Mouse (Mus musculus): ENCODE data around the gene Kcnk18.

GRCm38 (mm10) chr19:59216891-59217290 lies 2.1 kb upstream of the Kcnk18 start:
- TF ChIP-seq CEBPB (IDR thresholded peaks at IDR 0.05; ENCODE audit: low read depth), result no peak
- no peak for TF ChIP-seq CTCF (IDR thresholded peaks at IDR 0.05; ENCODE audit: control insufficient read depth, insufficient read depth, insufficient read length)
- TF ChIP-seq MYOD1 (IDR thresholded peaks at IDR 0.05; ENCODE audit: control insufficient read depth, insufficient read length, low read depth), result no peak
- no peak for TF ChIP-seq MYOG (IDR thresholded peaks at IDR 0.05; ENCODE audit: control insufficient read depth, extremely low read depth, insufficient read length)
